Mouse (Mus musculus): ENCODE measurements around the gene Spsb3. TPM values are rescaled to one million over a fixed set of nuclear protein-coding genes. Genes with fewer than 3 reads are reported as not detected.

The Spsb3 gene
- polyA plus RNA-seq, 1 experiment from 2014 or later = 36.1 TPM

Other genes starting within 250 kb of the Spsb3 start
- gene Slc9a3r2, start 236.3 kb upstream of the Spsb3 start, polyA plus RNA-seq (2016; fragmentation: Nextera tagmentation; extraction: Ambion mirVana) = 51.5 and 51.9 TPM in 2 replicates
- 0.28 TPM in 1 of 2 replicates, not detected in the other for gene Npw, start 228.2 kb upstream of the Spsb3 start, polyA plus RNA-seq (2016; fragmentation: Nextera tagmentation; extraction: Ambion mirVana)
- 22.3 and 26.2 TPM in 2 replicates for gene Zfp598, start 217.0 kb upstream of the Spsb3 start, polyA plus RNA-seq (2016; fragmentation: Nextera tagmentation; extraction: Ambion mirVana)
- 0.54 and 1.5 TPM in 2 replicates for gene Syngr3, start 196.7 kb upstream of the Spsb3 start, polyA plus RNA-seq (2016; fragmentation: Nextera tagmentation; extraction: Ambion mirVana)
- gene Gfer, start 190.5 kb upstream of the Spsb3 start, polyA plus RNA-seq (2016; fragmentation: Nextera tagmentation; extraction: Ambion mirVana) = 38.3 and 49.4 TPM in 2 replicates
- gene Noxo1, start 190.4 kb upstream of the Spsb3 start, polyA plus RNA-seq (2016; fragmentation: Nextera tagmentation; extraction: Ambion mirVana) = 0.78 and 0.79 TPM in 2 replicates
- gene Tbl3, start 179.0 kb upstream of the Spsb3 start, polyA plus RNA-seq (2016; fragmentation: Nextera tagmentation; extraction: Ambion mirVana) = 79.1 and 100 TPM in 2 replicates
- gene Rnf151, start 168.6 kb upstream of the Spsb3 start, polyA plus RNA-seq (2016; fragmentation: Nextera tagmentation; extraction: Ambion mirVana) = 0.20 and 0.33 TPM in 2 replicates
- 1,171 and 1,258 TPM in 2 replicates for gene Rps2, start 168.5 kb upstream of the Spsb3 start, polyA plus RNA-seq (2016; fragmentation: Nextera tagmentation; extraction: Ambion mirVana)
- 342 and 383 TPM in 2 replicates for gene Ndufb10, start 162.2 kb upstream of the Spsb3 start, polyA plus RNA-seq (2016; fragmentation: Nextera tagmentation; extraction: Ambion mirVana)
- 0.39 and 1.3 TPM in 2 replicates for gene Rpl3l, start 158.8 kb upstream of the Spsb3 start, polyA plus RNA-seq (2016; fragmentation: Nextera tagmentation; extraction: Ambion mirVana)
- 17.8 and 19.7 TPM in 2 replicates for gene Msrb1, start 150.0 kb upstream of the Spsb3 start, polyA plus RNA-seq (2016; fragmentation: Nextera tagmentation; extraction: Ambion mirVana)
- gene Hs3st6, start 133.7 kb upstream of the Spsb3 start, polyA plus RNA-seq (2016; fragmentation: Nextera tagmentation; extraction: Ambion mirVana) = 0.51 and 0.80 TPM in 2 replicates
- not detected in 2 replicates for gene Meiob, start 82.4 kb upstream of the Spsb3 start, polyA plus RNA-seq (2016; fragmentation: Nextera tagmentation; extraction: Ambion mirVana)
- 38.9 and 49.0 TPM in 2 replicates for gene Hagh, start 46.5 kb upstream of the Spsb3 start, polyA plus RNA-seq (2016; fragmentation: Nextera tagmentation; extraction: Ambion mirVana)
- gene Fahd1, start 36.3 kb upstream of the Spsb3 start, polyA plus RNA-seq (2016; fragmentation: Nextera tagmentation; extraction: Ambion mirVana) = 31.4 and 37.8 TPM in 2 replicates
- 0.21 and 0.85 TPM in 2 replicates for gene Igfals, start 20.6 kb upstream of the Spsb3 start, polyA plus RNA-seq (2016; fragmentation: Nextera tagmentation; extraction: Ambion mirVana)
- 59.1 and 71.0 TPM in 2 replicates for gene Nubp2, start 294 bp upstream of the Spsb3 start, polyA plus RNA-seq (2016; fragmentation: Nextera tagmentation; extraction: Ambion mirVana)
- 25.6 and 28.0 TPM in 2 replicates for gene Eme2, start 8.4 kb downstream of the Spsb3 start, polyA plus RNA-seq (2016; fragmentation: Nextera tagmentation; extraction: Ambion mirVana)
- 109 and 117 TPM in 2 replicates for gene Mrps34, start 8.5 kb downstream of the Spsb3 start, polyA plus RNA-seq (2016; fragmentation: Nextera tagmentation; extraction: Ambion mirVana)
- gene Nme3, start 9.9 kb downstream of the Spsb3 start, polyA plus RNA-seq (2016; fragmentation: Nextera tagmentation; extraction: Ambion mirVana) = 30.5 and 41.4 TPM in 2 replicates
- gene Mapk8ip3, start 50.3 kb downstream of the Spsb3 start, polyA plus RNA-seq (2016; fragmentation: Nextera tagmentation; extraction: Ambion mirVana) = 36.3 and 42.6 TPM in 2 replicates
- 212 and 255 TPM in 2 replicates for gene Jpt2, start 74.0 kb downstream of the Spsb3 start, polyA plus RNA-seq (2016; fragmentation: Nextera tagmentation; extraction: Ambion mirVana)
- gene Cramp1l, start 129.1 kb downstream of the Spsb3 start, polyA plus RNA-seq (2016; fragmentation: Nextera tagmentation; extraction: Ambion mirVana) = 6.2 and 7.2 TPM in 2 replicates
- gene Ift140, start 129.4 kb downstream of the Spsb3 start, polyA plus RNA-seq (2016; fragmentation: Nextera tagmentation; extraction: Ambion mirVana) = 18.4 and 19.1 TPM in 2 replicates
- gene Tmem204, start 196.9 kb downstream of the Spsb3 start, polyA plus RNA-seq (2016; fragmentation: Nextera tagmentation; extraction: Ambion mirVana) = 12.2 and 15.9 TPM in 2 replicates
- 35.2 and 45.2 TPM in 2 replicates for gene Telo2, start 229.3 kb downstream of the Spsb3 start, polyA plus RNA-seq (2016; fragmentation: Nextera tagmentation; extraction: Ambion mirVana)
- 0.08 and 0.15 TPM in 2 replicates for gene Ptx4, start 234.1 kb downstream of the Spsb3 start, polyA plus RNA-seq (2016; fragmentation: Nextera tagmentation; extraction: Ambion mirVana)
- 20.5 and 21.7 TPM in 2 replicates for gene Clcn7, start 246.7 kb downstream of the Spsb3 start, polyA plus RNA-seq (2016; fragmentation: Nextera tagmentation; extraction: Ambion mirVana)

Measured in heart, embryonic 10.5 days (tissue).